ENCODE assay signal across 8 mouse cellular contexts in the genomic region with DNA sequence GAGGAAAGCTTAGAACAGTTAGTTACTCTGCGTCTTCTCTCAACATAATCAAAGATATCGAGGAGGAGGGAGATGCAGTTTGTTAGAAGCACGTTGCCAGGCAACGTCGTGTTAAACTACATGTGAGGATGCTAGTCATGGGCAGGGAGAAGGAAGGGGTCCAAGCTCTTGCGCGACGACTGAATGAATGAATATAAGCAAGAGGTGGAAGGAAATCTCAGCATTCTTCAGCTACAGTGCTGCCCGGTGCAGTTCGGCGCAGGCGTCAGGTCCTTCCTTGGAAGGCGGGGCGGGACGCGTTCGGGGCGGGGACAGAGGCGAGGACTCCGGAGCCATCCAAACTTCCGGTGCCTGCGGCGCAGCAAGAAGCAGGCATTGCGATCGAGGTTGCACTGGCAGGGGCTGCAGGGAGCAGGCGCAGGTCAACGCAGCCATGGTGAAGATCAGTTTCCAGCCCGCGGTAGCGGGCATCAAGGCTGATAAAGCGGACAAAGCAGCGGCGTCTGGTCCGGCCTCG. TPM values are rescaled to one million over a fixed set of nuclear protein-coding genes. Genes with fewer than 3 reads are reported as not detected.
DNase-seq lines count a peak whose midpoint lies in the region; ATAC-seq and TF ChIP-seq lines count a peak whose summit lies in the region.

TSS of gene Itm2c (plus strand) at position 51 of the 517 bp plus-strand sequence.

- ATAC-seq in forebrain, embryonic 16.5 days, result peak; percentile 90
- peak; percentile 91 for ATAC-seq in neural tube, embryonic 14.5 days (ENCODE audit: low read depth)

- under 1% methylated on average over 33 of the region's 35 CpGs for WGBS in forebrain, embryonic 16.5 days
- 1% methylated on average over 35 of the region's 35 CpGs for WGBS in neural tube, embryonic 14.5 days

- intact Hi-C loops in heart, postnatal 25 days (cut with DNase I), result loop anchor here (2.0 kb wide), 1 partner anchor 41 kb away; no protein-coding TSS in a partner anchor

- H3K27ac ChIP-seq in ES-E14 (ENCODE audit: insufficient read depth, low read depth, low read length, poor library complexity, severe bottlenecking), result no peak within 1 kb of the TSS
- peak within 1 kb of the TSS; percentile 88 for H3K27ac ChIP-seq in forebrain, embryonic 16.5 days (ENCODE audit: low read length)
- peak within 1 kb of the TSS; percentile 83 for H3K27ac ChIP-seq in neural tube, embryonic 14.5 days (ENCODE audit: low read depth, low read length)

- in situ Hi-C loops in ES-E14 (cut with MboI; ENCODE audit: low sequenced_read_pairs in 2 of 2, unreplicated experiment in 2 of 2), result no loop called here

- no peaks in the 10 kb centered on the region for H3K27me3 ChIP-seq in forebrain, embryonic 16.5 days (replicated peaks; ENCODE audit: control insufficient read depth, insufficient read depth, low read length)
- no peaks in the 10 kb centered on the region for H3K27me3 ChIP-seq in neural tube, embryonic 14.5 days (ENCODE audit: control insufficient read depth, insufficient read depth, low read length)

- peak within 1 kb of the TSS; percentile 70 for H3K9ac ChIP-seq in ES-E14 (ENCODE audit: insufficient read depth, low read depth, low read length, poor library complexity, severe bottlenecking)
- H3K9ac ChIP-seq in forebrain, embryonic 16.5 days (replicated peaks; ENCODE audit: low read depth, low read length), result peak within 1 kb of the TSS; percentile 88
- peak within 1 kb of the TSS; percentile 72 for H3K9ac ChIP-seq in neural tube, embryonic 14.5 days (replicated peaks; ENCODE audit: low read depth, low read length)

- H3K36me3 ChIP-seq in ES-E14 (ENCODE audit: control insufficient read depth, insufficient read depth, low read length, poor library complexity, severe bottlenecking), result no peaks in the 10 kb centered on the region
- no peaks in the 10 kb centered on the region for H3K36me3 ChIP-seq in forebrain, embryonic 16.5 days (ENCODE audit: control insufficient read depth, insufficient read depth)
- no peaks in the 10 kb centered on the region for H3K36me3 ChIP-seq in neural tube, embryonic 14.5 days (ENCODE audit: control insufficient read depth, insufficient read depth, low read length)

- peak within 1 kb of the TSS; percentile 86 to 89 for H3K4me3 ChIP-seq in ES-E14 (ENCODE audit: insufficient read depth in 1 of 2, low read depth in 1 of 2, low read length in 2 of 2, poor library complexity in 1 of 2, severe bottlenecking in 1 of 2)
- H3K4me3 ChIP-seq in forebrain, embryonic 16.5 days (replicated peaks; ENCODE audit: low read length), result peak within 1 kb of the TSS; percentile 89
- H3K4me3 ChIP-seq in neural tube, embryonic 14.5 days (ENCODE audit: low read depth, low read length), result peak within 1 kb of the TSS; percentile 81

- H3K4me1 ChIP-seq in ES-E14 (ENCODE audit: control insufficient read depth in 2 of 2, insufficient read depth in 2 of 2, low read length in 2 of 2, poor library complexity in 1 of 2), result peaks cover 0 to 19% of the 10 kb centered on the region in 2 experiments; a peak in 2 of 4 replicates
- H3K4me1 ChIP-seq in forebrain, embryonic 16.5 days (replicated peaks; ENCODE audit: control insufficient read depth, insufficient read depth, low read length), result peaks cover 44% of the 10 kb centered on the region
- H3K4me1 ChIP-seq in neural tube, embryonic 14.5 days (ENCODE audit: control insufficient read depth, insufficient read depth, low read length), result peaks cover 41% of the 10 kb centered on the region

- H3K9me3 ChIP-seq in ES-E14 (ENCODE audit: control insufficient read depth, insufficient read depth, low read depth, low read length), result no peaks in the 10 kb centered on the region
- no peaks in the 10 kb centered on the region for H3K9me3 ChIP-seq in forebrain, embryonic 16.5 days (ENCODE audit: control insufficient read depth, low read length)
- no peaks in the 10 kb centered on the region for H3K9me3 ChIP-seq in neural tube, embryonic 14.5 days (ENCODE audit: control insufficient read depth, low read length)

- H3K4me2 ChIP-seq in forebrain, embryonic 16.5 days (ENCODE audit: low read length), result peak within 1 kb of the TSS; percentile 78
- H3K4me2 ChIP-seq in neural tube, embryonic 14.5 days (ENCODE audit: low read depth, low read length), result peak within 1 kb of the TSS; percentile 90

- DNase-seq in ES-E14 (ENCODE audit: low read depth, low spot score), result peak; percentile 69
- DNase-seq in cerebellum, adult 18-20 months, result peak; percentile 92 to 96
- DNase-seq in heart, postnatal 25 days (ENCODE audit: low spot score), result peak; percentile 74
- peak; percentile 86 for DNase-seq in layer of hippocampus, adult 11-12 months (ENCODE audit: low spot score)
- peak; percentile 90 to 93 for DNase-seq in lung, adult 18-20 months
- DNase-seq in thymus, adult 18-20 months, result peak; percentile 76 to 79

TF ChIP-seq in ES-E14, 5 proteins besides CTCF, POLR2A, EP300 and RAD21:
- TF ChIP-seq HCFC1 (IDR thresholded peaks at IDR 0.05; ENCODE audit: borderline replicate concordance, insufficient read depth, low read length) (no peak), MAFK (IDR thresholded peaks at IDR 0.05; ENCODE audit: insufficient read depth, low read depth, low read length) (no peak), CHD2 (IDR thresholded peaks at IDR 0.05; ENCODE audit: low read depth, low read length) (no peak), ZNF384 (IDR thresholded peaks at IDR 0.05; ENCODE audit: low read depth, low read length) (no peak), ZC3H11A (IDR thresholded peaks at IDR 0.05; ENCODE audit: borderline replicate concordance, low read depth, low read length) (no peak)
TF ChIP-seq in ES-E14: peak in this region for 0.

RNA-seq across cellular contexts. Expression of gene Itm2c, which starts in this region (rescaled TPM):
- total RNA-seq in ES-E14 (2012; rRNA removed), result 82.9 and 114 TPM in 2 replicates
- polyA plus RNA-seq in forebrain, embryonic 16.5 days (2015; fragmentation: Nextera tagmentation; extraction: Ambion mirVana), result 146 and 166 TPM in 2 replicates
- 10 to 100 TPM; 62.4 to 66.2 TPM for total RNA-seq in heart, postnatal 25 days (2021)
- polyA plus RNA-seq in neural tube, embryonic 14.5 days (2014; fragmentation: Nextera tagmentation; extraction: Ambion mirVana), result 93.2 and 105 TPM in 2 replicates
